ENCODE assay signal across 16 mouse cellular contexts in genomic region chr6:119013168-119014098, GRCm38 (mm10).
DNase-seq lines count a peak whose midpoint lies in the region; ATAC-seq and TF ChIP-seq lines count a peak whose summit lies in the region.
"Had no signal": no experiment of that assay in that cellular context is flagged by ENCODE, and none has a peak within 500 bp of the region (broad histone marks: within the 10 kb centered on the region; RNA-seq: fewer than 3 reads in every experiment).

No protein-coding gene starts in this region.

- peak; percentile 63; the same call in 1 of the 2 replicates for ATAC-seq in lung, embryonic 14.5 days (ENCODE audit: insufficient read depth)
- ATAC-seq in common myeloid progenitor, adult 5-6 weeks (replicated peaks; ENCODE audit: low read depth, poor library complexity, severe bottlenecking), result peak; percentile 97
- ATAC-seq in stomach, embryonic 15.5 days (ENCODE audit: insufficient read depth, low FRiP score, low read depth), result peak; percentile 94
- ATAC-seq: Patski had no signal

- no peak overlapping the region for H3K9ac ChIP-seq in lung, embryonic 14.5 days
- H3K9ac ChIP-seq in stomach, embryonic 15.5 days, result no peak overlapping the region
- H3K9ac ChIP-seq: embryonic facial prominence, embryonic 12.5 days; forebrain, embryonic 12.5 days; hindbrain, embryonic 15.5 days had no signal

- no peaks in the 10 kb centered on the region for H3K4me1 ChIP-seq in lung, embryonic 14.5 days (ENCODE audit: insufficient read depth)
- H3K4me1 ChIP-seq in stomach, embryonic 15.5 days, result no peaks in the 10 kb centered on the region
- H3K4me1 ChIP-seq: forebrain, embryonic 12.5 days had no signal

- H3K36me3 ChIP-seq in lung, embryonic 14.5 days (ENCODE audit: insufficient read depth), result no peaks in the 10 kb centered on the region
- no peaks in the 10 kb centered on the region for H3K36me3 ChIP-seq in stomach, embryonic 15.5 days
- H3K36me3 ChIP-seq: embryonic facial prominence, embryonic 12.5 days; forebrain, embryonic 12.5 days; hindbrain, embryonic 15.5 days; midbrain, embryonic 10.5 days had no signal

- H3K4me2 ChIP-seq in lung, embryonic 14.5 days, result no peak overlapping the region
- H3K4me2 ChIP-seq in stomach, embryonic 15.5 days, result no peak overlapping the region
- H3K4me2 ChIP-seq: embryonic facial prominence, embryonic 12.5 days; forebrain, embryonic 12.5 days; hindbrain, embryonic 15.5 days had no signal

- TF ChIP-seq CTCF in lung, embryonic 14.5 days (IDR thresholded peaks at IDR 0.05; ENCODE audit: low read depth), result no peak

- no peak for DNase-seq in lung, embryonic 14.5 days
- no peak for DNase-seq in lung, postnatal 25 days (ENCODE audit: low spot score)
- DNase-seq in liver, result peak; percentile 88
- no peak for DNase-seq in B cell, adult 2 months
- no peak for DNase-seq in kidney, postnatal 14 days
- DNase-seq: cerebellum, postnatal 25 days; kidney, adult 9 months; lung, adult 2 months; thymus, adult 2 months had no signal

- no peaks in the 10 kb centered on the region for H3K27me3 ChIP-seq in lung, embryonic 14.5 days (ENCODE audit: insufficient read depth, low read length)
- H3K27me3 ChIP-seq in stomach, embryonic 15.5 days (replicated peaks), result no peaks in the 10 kb centered on the region
- H3K27me3 ChIP-seq: embryonic facial prominence, embryonic 12.5 days; forebrain, embryonic 12.5 days; hindbrain, embryonic 15.5 days; Patski had no signal

- H3K27ac ChIP-seq in lung, embryonic 14.5 days (ENCODE audit: low read depth), result no peak overlapping the region
- no peak overlapping the region for H3K27ac ChIP-seq in stomach, embryonic 15.5 days
- H3K27ac ChIP-seq: embryonic facial prominence, embryonic 12.5 days; forebrain, embryonic 12.5 days; hindbrain, embryonic 15.5 days; midbrain, embryonic 10.5 days had no signal

- H3K4me3 ChIP-seq in lung, embryonic 14.5 days (ENCODE audit: low read depth, low read length), result no peak overlapping the region; the same call in 1 of the 2 replicates
- no peak overlapping the region for H3K4me3 ChIP-seq in stomach, embryonic 15.5 days (replicated peaks)
- H3K4me3 ChIP-seq: embryonic facial prominence, embryonic 12.5 days; forebrain, embryonic 12.5 days; hindbrain, embryonic 15.5 days; midbrain, embryonic 10.5 days had no signal

- 80% methylated on average over 13 of the region's 13 CpGs for WGBS in lung, embryonic 14.5 days
- WGBS in stomach, embryonic 15.5 days, result 84% methylated on average over 13 of the region's 13 CpGs

- no peaks in the 10 kb centered on the region for H3K9me3 ChIP-seq in lung, embryonic 14.5 days (ENCODE audit: low read depth, low read length)
- H3K9me3 ChIP-seq in stomach, embryonic 15.5 days, result no peaks in the 10 kb centered on the region
- H3K9me3 ChIP-seq: embryonic facial prominence, embryonic 12.5 days; forebrain, embryonic 12.5 days; hindbrain, embryonic 15.5 days; midbrain, embryonic 10.5 days had no signal
